Mouse (Mus musculus) hindbrain, embryonic 14.5 days (tissue): ENCODE results near the gene Gna15. TPM values are rescaled to one million over a fixed set of nuclear protein-coding genes. Genes with fewer than 3 reads are reported as not detected.
A peak's percentile ranks its signal among the peaks of the same experiment; 100 is the strongest.

Experiments
- ATAC-seq: fragments of 200-750 bp; cut with Nextera tagmentation; 2 replicates; pipeline ENCODE4 v1.8.0; 2017; ENCODE audit warnings: moderate number of reproducible peaks, mild to moderate bottlenecking, moderate TSS enrichment, moderate library complexity; ENCODE audit not compliant: low FRiP score
- DNase-seq: peaks from one replicate; pipeline ENCODE4 v3.0.0-alpha.2; 2015; ENCODE audit warnings: low spot score
- H3K27ac ChIP-seq: fragments of 300-500 bp; sonication (generic); 2 replicates; pipeline ENCODE4 v1.5.1; 2014; ENCODE audit warnings: mild to moderate bottlenecking, moderate library complexity
- H3K27me3 ChIP-seq: fragments of 300-500 bp; sonication (generic); 2 replicates; pipeline ENCODE4 v1.6.1; 2014; ENCODE audit warnings: mild to moderate bottlenecking, low read length, mixed read lengths; ENCODE audit not compliant: control insufficient read depth, insufficient read depth
- H3K36me3 ChIP-seq: fragments of 300-500 bp; sonication (generic); replicated peaks from 2 replicates; pipeline ENCODE4 v1.6.1; 2014; ENCODE audit not compliant: control insufficient read depth, insufficient read depth
- H3K4me1 ChIP-seq: fragments of 300-500 bp; sonication (generic); replicated peaks from 2 replicates; pipeline ENCODE4 v1.6.1; 2014; ENCODE audit warnings: antibody characterized with exemption, low read length, mixed read lengths; ENCODE audit not compliant: control insufficient read depth, insufficient read depth
- H3K4me2 ChIP-seq: fragments of 300-500 bp; sonication (generic); replicated peaks from 2 replicates; pipeline ENCODE4 v1.6.1; 2014; ENCODE audit warnings: mild to moderate bottlenecking, moderate library complexity
- H3K4me3 ChIP-seq: fragments of 300-500 bp; sonication (generic); replicated peaks from 2 replicates; pipeline ENCODE4 v1.5.1; 2014; ENCODE audit warnings: mild to moderate bottlenecking, low read length
- H3K9ac ChIP-seq: fragments of 300-500 bp; sonication (generic); 2 replicates; pipeline ENCODE4 v1.6.1; 2014
- H3K9me3 ChIP-seq: fragments of 300-500 bp; sonication (generic); 2 replicates; pipeline ENCODE4 v1.6.1; 2016; ENCODE audit warnings: low read length; ENCODE audit not compliant: control insufficient read depth
- WGBS: fragments of 180-500 bp; shearing (Covaris S2); extraction: QIAGEN DNeasy Blood & Tissue Kit; methylation state at CpG from one replicate; pipeline ENCODE4 v1.1.7; 2014; 5-methylcytosine and 5-hydroxymethylcytosine counted together
- polyA plus RNA-seq: library from polyadenylated mRNA; unstranded; fragments of >200 nt; fragmentation: Nextera tagmentation; extraction: Ambion mirVana; gene quantifications from 2 replicates; pipeline ENCODE4 v1.2.1, GENCODE M21; 2014

The Gna15 gene
- polyA plus RNA-seq, 1 experiment from 2014 or later, result 1.1 TPM

- no peak overlapping the region for H3K9ac ChIP-seq
- H3K36me3 ChIP-seq, result peaks cover 63% of the 10 kb centered on the region
- 88% methylated on average over 16 of the region's 16 CpGs for WGBS
These were observed 56.3 kb downstream of the Gna15 start for GRCm38 (mm10) chr10:81467670-81468235.

GRCm38 (mm10) chr10:81466881-81467280, 57.1 kb downstream of the Gna15 start:
- no peak overlapping the region for H3K27ac ChIP-seq
- peaks cover 18% of the 10 kb centered on the region for H3K4me1 ChIP-seq
- H3K9me3 ChIP-seq, result no peaks in the 10 kb centered on the region
- H3K36me3 ChIP-seq, result peaks cover 71% of the 10 kb centered on the region
- no peak for ATAC-seq
- peaks cover 37% of the 10 kb centered on the region for H3K27me3 ChIP-seq
- WGBS, result 71% methylated on average over 14 of the region's 14 CpGs
- no peak for DNase-seq
- no peak overlapping the region for H3K4me2 ChIP-seq
- no peak overlapping the region for H3K9ac ChIP-seq
- H3K4me3 ChIP-seq, result no peak overlapping the region

More at GRCm38 (mm10) chr10:81467670-81468235, 56.3 kb downstream of the Gna15 start:
- Histone ChIP-seq H3K9me3 (no peaks in the 10 kb centered on the region), H3K4me3 (no peak overlapping the region), H3K4me2 (no peak overlapping the region), H3K27ac (no peak overlapping the region), H3K27me3 (peaks cover 29% of the 10 kb centered on the region), H3K4me1 (peaks cover 27% of the 10 kb centered on the region)
- no peak for DNase-seq
- no peak for ATAC-seq

- DNase-seq (no peak), ATAC-seq (no peak)
- Histone ChIP-seq H3K27me3 (peaks cover 45% of the 10 kb centered on the region), H3K4me3 (no peak overlapping the region), H3K27ac (no peak overlapping the region), H3K36me3 (peaks cover 76% of the 10 kb centered on the region), H3K4me2 (no peak overlapping the region), H3K4me1 (peaks cover 13% of the 10 kb centered on the region; the same call in 1 of the 2 replicates), H3K9ac (no peak overlapping the region), H3K9me3 (no peaks in the 10 kb centered on the region)
- 84% methylated on average over 2 of the region's 2 CpGs for WGBS
These were observed 58.0 kb downstream of the Gna15 start for GRCm38 (mm10) chr10:81466066-81466465.

- ATAC-seq, result peak; percentile 15; the same call in 1 of the 2 replicates
- H3K36me3 ChIP-seq, result peaks cover 71% of the 10 kb centered on the region
These were observed 58.8 kb downstream of the Gna15 start for GRCm38 (mm10) chr10:81465265-81465645.

GRCm38 (mm10) chr10:81464405-81465264, 59.4 kb downstream of the Gna15 start:
- no peak for DNase-seq
- Histone ChIP-seq H3K27ac (no peak overlapping the region), H3K4me1 (peaks cover 8% of the 10 kb centered on the region; the same call in 1 of the 2 replicates), H3K4me2 (peak overlapping the region; percentile 39), H3K36me3 (peaks cover 66% of the 10 kb centered on the region), H3K9me3 (no peaks in the 10 kb centered on the region), H3K4me3 (peak overlapping the region; percentile 15), H3K9ac (no peak overlapping the region), H3K27me3 (peaks cover 55% of the 10 kb centered on the region)
- ATAC-seq, result peak; percentile 54
- 3% methylated on average over 31 of the region's 33 CpGs for WGBS

More at GRCm38 (mm10) chr10:81465265-81465645, 58.8 kb downstream of the Gna15 start:
- Histone ChIP-seq H3K4me3 (no peak overlapping the region), H3K9ac (no peak overlapping the region), H3K4me1 (peaks cover 8% of the 10 kb centered on the region; the same call in 1 of the 2 replicates), H3K27me3 (peaks cover 53% of the 10 kb centered on the region), H3K9me3 (no peaks in the 10 kb centered on the region), H3K27ac (no peak overlapping the region), H3K4me2 (no peak overlapping the region)
- no peak for DNase-seq
- 3% methylated on average over 5 of the region's 5 CpGs for WGBS

- Histone ChIP-seq H3K4me2 (no peak overlapping the region), H3K9ac (no peak overlapping the region), H3K27ac (no peak overlapping the region), H3K4me1 (peaks cover 8% of the 10 kb centered on the region; the same call in 1 of the 2 replicates), H3K9me3 (no peaks in the 10 kb centered on the region), H3K27me3 (peaks cover 55% of the 10 kb centered on the region), H3K36me3 (peaks cover 56% of the 10 kb centered on the region), H3K4me3 (no peak overlapping the region)
- 78% methylated on average over 4 of the region's 4 CpGs for WGBS
- DNase-seq (no peak), ATAC-seq (no peak)
These were observed 60.5 kb downstream of the Gna15 start for GRCm38 (mm10) chr10:81463531-81463930.

GRCm38 (mm10) chr10:81462917-81463316, 61.1 kb downstream of the Gna15 start:
- Histone ChIP-seq H3K4me3 (no peak overlapping the region), H3K9ac (no peak overlapping the region), H3K36me3 (peaks cover 51% of the 10 kb centered on the region), H3K4me2 (no peak overlapping the region), H3K4me1 (peaks cover 8% of the 10 kb centered on the region; the same call in 1 of the 2 replicates), H3K27me3 (peaks cover 55% of the 10 kb centered on the region), H3K9me3 (no peaks in the 10 kb centered on the region), H3K27ac (no peak overlapping the region)
- ATAC-seq (no peak), DNase-seq (no peak)
- WGBS, result 76% methylated on average over 7 of the region's 7 CpGs

- no peak for ATAC-seq
These were observed 61.6 kb downstream of the Gna15 start for GRCm38 (mm10) chr10:81462415-81462804.

GRCm38 (mm10) chr10:81461673-81462414, 62.2 kb downstream of the Gna15 start:
- no peaks in the 10 kb centered on the region for H3K9me3 ChIP-seq
- whole genome bisulfite sequencing, result 10% methylated on average over 16 of the region's 16 CpGs
- ATAC-seq (no peak), DNase-seq (no peak)
- H3K27ac ChIP-seq, result no peak overlapping the region
- no peak overlapping the region for H3K4me2 ChIP-seq
- no peak overlapping the region for H3K9ac ChIP-seq
- peaks cover 59% of the 10 kb centered on the region for H3K27me3 ChIP-seq
- peaks cover 40% of the 10 kb centered on the region for H3K36me3 ChIP-seq
- peaks cover 8% of the 10 kb centered on the region; the same call in 1 of the 2 replicates for H3K4me1 ChIP-seq
- no peak overlapping the region for H3K4me3 ChIP-seq

More at GRCm38 (mm10) chr10:81462415-81462804, 61.6 kb downstream of the Gna15 start:
- H3K9me3 ChIP-seq, result no peaks in the 10 kb centered on the region
- no peak for DNase-seq
- peaks cover 8% of the 10 kb centered on the region; the same call in 1 of the 2 replicates for H3K4me1 ChIP-seq
- no peak overlapping the region for H3K4me3 ChIP-seq
- 40% methylated on average over 7 of the region's 7 CpGs for WGBS
- H3K27me3 ChIP-seq, result peaks cover 58% of the 10 kb centered on the region
- no peak overlapping the region for H3K27ac ChIP-seq
- no peak overlapping the region for H3K4me2 ChIP-seq
- H3K9ac ChIP-seq, result no peak overlapping the region
- peaks cover 46% of the 10 kb centered on the region for H3K36me3 ChIP-seq
